Mouse (Mus musculus): ENCODE data around the gene Morc1. TPM values are rescaled to one million over a fixed set of nuclear protein-coding genes. Genes with fewer than 3 reads are reported as not detected.

Morc1 gene
- total and polyA plus RNA-seq, 2 experiments from 2014 or later: 0.11 TPM

DNA sequence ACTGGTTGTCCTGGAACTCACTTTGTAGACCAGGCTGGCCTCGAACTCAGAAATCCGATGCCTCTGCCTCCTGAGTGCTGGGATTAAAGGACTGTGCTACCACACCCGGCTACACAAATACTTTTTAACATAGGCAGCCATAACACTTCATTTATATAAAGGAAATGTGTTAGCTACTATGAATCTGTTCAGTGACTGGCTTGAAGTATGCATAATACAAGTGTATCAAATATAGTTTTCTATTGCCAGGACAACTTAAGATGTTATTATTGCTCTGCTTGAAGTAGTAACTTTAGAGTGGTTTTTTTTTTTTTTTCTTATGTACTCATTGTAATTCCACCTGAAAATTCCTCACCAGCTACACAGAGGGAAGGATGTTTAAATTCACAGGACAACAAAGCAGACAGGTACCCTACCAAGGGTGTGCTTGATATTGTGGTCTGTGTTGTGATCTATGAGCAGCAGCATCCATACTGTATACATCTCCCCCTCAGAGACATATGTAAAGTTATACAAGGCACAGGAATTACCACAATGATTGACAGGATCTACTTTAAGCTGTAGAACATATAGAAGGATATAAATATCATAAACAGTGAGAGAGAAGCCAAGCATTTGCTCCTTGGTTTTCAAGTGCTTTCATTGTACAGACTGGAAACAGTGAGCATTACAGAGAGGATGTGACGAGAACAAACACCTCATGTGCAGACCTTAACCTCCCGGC is 85.9 kb downstream of the Morc1 start:
- no peaks in the 10 kb centered on the region for H3K9me3 ChIP-seq (ENCODE audit: low read length)
- ATAC-seq (ENCODE audit: low FRiP score) (no peak), DNase-seq (ENCODE audit: low spot score) (no peak)
- 84% methylated on average over 5 of the region's 5 CpGs for WGBS
- H3K4me2 ChIP-seq (ENCODE audit: low read depth, low read length, poor library complexity, severe bottlenecking): no peak overlapping the region
- H3K4me3 ChIP-seq (ENCODE audit: low read depth, low read length): no peak overlapping the region
- H3K4me1 ChIP-seq (ENCODE audit: insufficient read depth, low read length): no peaks in the 10 kb centered on the region
- no peak overlapping the region for H3K27ac ChIP-seq (ENCODE audit: low read depth, low read length)
- no peak overlapping the region for H3K9ac ChIP-seq (replicated peaks; ENCODE audit: low read length, poor library complexity, severe bottlenecking)
- H3K27me3 ChIP-seq (ENCODE audit: insufficient read depth, low read length): no peaks in the 10 kb centered on the region
- no peaks in the 10 kb centered on the region for H3K36me3 ChIP-seq (ENCODE audit: insufficient read depth, low read length)
- no peak for TF ChIP-seq CTCF (IDR thresholded peaks at IDR 0.05)

DNA sequence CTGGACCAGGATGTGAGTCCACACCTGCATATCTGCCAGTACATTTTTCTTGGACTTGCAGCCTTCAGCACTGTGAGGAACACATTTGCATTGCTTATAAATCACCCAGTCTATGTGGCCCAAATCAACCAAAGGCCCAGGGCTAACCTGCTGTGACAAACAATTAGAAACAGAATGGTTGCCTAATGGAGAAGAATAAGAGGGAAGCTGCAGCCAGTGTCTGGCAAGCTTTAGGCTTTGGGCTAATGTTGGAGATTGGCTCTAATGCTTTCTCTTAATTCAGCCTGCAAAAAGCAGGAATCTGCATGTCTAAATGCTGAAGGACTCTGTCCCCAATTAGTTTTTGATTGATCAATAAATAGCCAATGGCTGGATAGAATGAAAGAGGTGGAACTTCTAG is 88.5 kb downstream of the Morc1 start:
- TF ChIP-seq CTCF (IDR thresholded peaks at IDR 0.05): no peak
- Histone ChIP-seq H3K9ac (replicated peaks; ENCODE audit: low read length, poor library complexity, severe bottlenecking) (no peak overlapping the region), H3K4me1 (ENCODE audit: insufficient read depth, low read length) (no peaks in the 10 kb centered on the region), H3K9me3 (ENCODE audit: low read length) (no peaks in the 10 kb centered on the region), H3K36me3 (ENCODE audit: insufficient read depth, low read length) (no peaks in the 10 kb centered on the region), H3K4me2 (ENCODE audit: low read depth, low read length, poor library complexity, severe bottlenecking) (no peak overlapping the region), H3K4me3 (ENCODE audit: low read depth, low read length) (no peak overlapping the region), H3K27ac (ENCODE audit: low read depth, low read length) (no peak overlapping the region), H3K27me3 (ENCODE audit: insufficient read depth, low read length) (no peaks in the 10 kb centered on the region)
- ATAC-seq (ENCODE audit: low FRiP score) (no peak), DNase-seq (ENCODE audit: low spot score) (no peak)

DNA sequence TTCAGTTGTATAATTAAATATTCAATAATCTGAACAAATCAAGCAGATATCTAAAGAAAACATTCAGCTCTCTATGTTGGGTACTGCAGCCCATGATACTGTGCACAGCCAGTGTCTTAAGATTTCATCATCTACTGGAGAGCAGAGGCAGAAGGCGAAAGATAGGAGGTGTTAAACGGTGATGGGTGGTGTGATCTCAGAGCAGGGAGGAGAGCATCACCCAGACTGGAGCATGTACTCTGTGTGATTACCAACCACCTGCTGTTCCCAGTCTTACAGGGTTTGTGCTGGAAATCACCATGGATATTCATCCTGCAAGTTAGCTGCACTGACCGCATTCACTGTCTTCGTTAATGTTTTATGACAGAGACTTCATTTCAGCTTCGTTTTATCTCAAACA is 106.1 kb downstream of the Morc1 start:
- ATAC-seq (ENCODE audit: low FRiP score): no peak; the same call in 1 of the 2 replicates
- 83% methylated on average over 5 of the region's 5 CpGs for WGBS
- no peak for TF ChIP-seq CTCF (IDR thresholded peaks at IDR 0.05)

DNA sequence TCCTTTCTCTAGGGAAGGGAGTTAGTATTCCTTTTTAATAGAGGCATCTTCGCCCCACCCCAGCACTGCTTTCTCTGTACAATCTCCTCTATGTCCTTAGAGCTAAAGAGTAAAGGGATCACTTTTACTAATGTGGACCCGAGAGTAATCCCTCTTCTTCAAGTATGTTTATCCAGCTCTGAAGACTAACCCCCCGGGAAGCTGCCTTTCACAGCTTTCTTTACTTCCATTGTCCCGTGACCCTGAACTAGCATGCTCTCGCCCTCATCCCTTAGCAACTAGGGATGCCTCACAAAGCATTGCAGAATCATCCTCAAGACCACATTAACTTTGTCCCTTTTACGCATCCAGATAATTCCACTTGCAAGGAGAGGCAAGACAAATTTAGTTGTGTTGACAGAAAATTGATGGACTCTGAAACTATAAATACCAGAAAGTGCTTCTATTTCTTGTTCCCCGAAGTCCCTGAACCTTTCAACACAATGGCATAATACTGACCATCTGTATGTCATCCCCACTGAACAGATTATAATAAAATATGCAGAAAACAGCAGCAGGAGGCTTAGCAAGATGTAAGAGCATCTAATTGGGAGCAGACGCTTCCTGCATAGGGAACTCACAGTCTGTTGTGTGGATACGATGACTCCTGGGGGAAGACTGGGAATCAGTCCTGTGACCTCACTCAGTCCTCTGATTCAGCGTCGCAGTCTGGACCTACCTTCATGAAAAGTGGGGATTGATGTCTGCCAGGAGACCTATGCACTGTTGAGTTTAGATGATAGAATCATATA is 131.4 kb downstream of the Morc1 start:
- Histone ChIP-seq H3K36me3 (ENCODE audit: insufficient read depth, low read length) (no peaks in the 10 kb centered on the region), H3K9ac (replicated peaks; ENCODE audit: low read length, poor library complexity, severe bottlenecking) (no peak overlapping the region), H3K27ac (ENCODE audit: low read depth, low read length) (no peak overlapping the region), H3K9me3 (ENCODE audit: low read length) (no peaks in the 10 kb centered on the region), H3K4me1 (ENCODE audit: insufficient read depth, low read length) (no peaks in the 10 kb centered on the region), H3K27me3 (ENCODE audit: insufficient read depth, low read length) (no peaks in the 10 kb centered on the region), H3K4me3 (ENCODE audit: low read depth, low read length) (no peak overlapping the region), H3K4me2 (ENCODE audit: low read depth, low read length, poor library complexity, severe bottlenecking) (no peak overlapping the region)
- WGBS: 16% methylated on average over 11 of the region's 11 CpGs
- no peak for TF ChIP-seq CTCF (IDR thresholded peaks at IDR 0.05)
- ATAC-seq (ENCODE audit: low FRiP score): no peak
- peak; percentile 52 for DNase-seq (ENCODE audit: low spot score)

More for the DNA sequence above, 106.1 kb downstream of the Morc1 start:
- no peak for DNase-seq (ENCODE audit: low spot score)
- Histone ChIP-seq H3K4me1 (ENCODE audit: insufficient read depth, low read length) (no peaks in the 10 kb centered on the region), H3K27me3 (ENCODE audit: insufficient read depth, low read length) (no peaks in the 10 kb centered on the region), H3K9me3 (ENCODE audit: low read length) (no peaks in the 10 kb centered on the region), H3K9ac (replicated peaks; ENCODE audit: low read length, poor library complexity, severe bottlenecking) (no peak overlapping the region), H3K4me2 (ENCODE audit: low read depth, low read length, poor library complexity, severe bottlenecking) (no peak overlapping the region), H3K4me3 (ENCODE audit: low read depth, low read length) (no peak overlapping the region), H3K27ac (ENCODE audit: low read depth, low read length) (no peak overlapping the region), H3K36me3 (ENCODE audit: insufficient read depth, low read length) (no peaks in the 10 kb centered on the region)

DNA sequence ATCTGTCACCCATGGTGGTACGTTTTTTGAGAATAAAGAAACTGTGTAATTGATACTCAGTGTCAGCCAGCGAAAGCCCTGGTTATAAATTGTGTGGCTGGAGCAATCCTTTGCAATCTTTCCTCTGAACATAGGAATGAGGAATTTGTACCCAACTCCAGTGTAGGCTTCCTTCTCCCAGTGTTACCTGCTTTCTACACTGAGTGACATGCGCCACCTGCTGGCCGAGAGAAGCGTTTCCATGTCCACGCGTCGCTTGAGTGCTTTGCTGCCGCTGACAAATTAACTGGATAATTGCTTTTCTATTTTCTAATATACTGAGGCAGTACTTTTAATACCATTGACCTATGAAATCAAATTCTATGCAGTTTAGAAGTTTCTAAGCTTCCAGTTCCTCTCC is 139.3 kb downstream of the Morc1 start:
- peak; percentile 78 for ATAC-seq (ENCODE audit: low FRiP score)
- Histone ChIP-seq H3K4me2 (ENCODE audit: low read depth, low read length, poor library complexity, severe bottlenecking) (no peak overlapping the region), H3K27me3 (ENCODE audit: insufficient read depth, low read length) (no peaks in the 10 kb centered on the region), H3K9ac (replicated peaks; ENCODE audit: low read length, poor library complexity, severe bottlenecking) (no peak overlapping the region), H3K27ac (ENCODE audit: low read depth, low read length) (no peak overlapping the region), H3K9me3 (ENCODE audit: low read length) (no peaks in the 10 kb centered on the region), H3K4me3 (ENCODE audit: low read depth, low read length) (no peak overlapping the region), H3K36me3 (ENCODE audit: insufficient read depth, low read length) (no peaks in the 10 kb centered on the region), H3K4me1 (ENCODE audit: insufficient read depth, low read length) (no peaks in the 10 kb centered on the region)
- TF ChIP-seq CTCF (IDR thresholded peaks at IDR 0.05): peak; percentile 94
- peak; percentile 86 for DNase-seq (ENCODE audit: low spot score)
- 16% methylated on average over 9 of the region's 9 CpGs for WGBS

DNA sequence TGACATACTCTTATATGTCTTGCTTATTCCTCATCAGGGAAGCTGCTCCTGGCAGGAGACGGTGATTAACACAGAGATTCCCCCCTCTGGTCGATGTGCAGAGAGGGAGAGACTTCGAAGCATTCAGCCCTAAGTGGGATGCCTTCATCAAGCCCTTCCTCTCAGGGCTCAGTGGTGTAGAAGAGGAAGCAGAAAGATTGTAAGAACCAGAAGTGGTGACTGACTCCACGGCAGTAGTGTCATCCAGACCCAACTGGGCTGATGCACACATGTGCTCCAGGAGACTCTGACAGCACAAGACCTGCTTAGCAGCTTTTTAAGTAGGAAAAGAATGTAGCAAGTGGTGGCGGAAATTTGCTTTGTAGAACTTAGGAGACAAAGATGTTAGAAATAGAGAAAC is 143.0 kb downstream of the Morc1 start:
- H3K4me3 ChIP-seq (ENCODE audit: low read depth, low read length): no peak overlapping the region
- H3K27me3 ChIP-seq (ENCODE audit: insufficient read depth, low read length): no peaks in the 10 kb centered on the region
- H3K27ac ChIP-seq (ENCODE audit: low read depth, low read length): no peak overlapping the region
- H3K9ac ChIP-seq (replicated peaks; ENCODE audit: low read length, poor library complexity, severe bottlenecking): no peak overlapping the region
- ATAC-seq (ENCODE audit: low FRiP score) (no peak), DNase-seq (ENCODE audit: low spot score) (no peak)
- H3K4me2 ChIP-seq (ENCODE audit: low read depth, low read length, poor library complexity, severe bottlenecking): no peak overlapping the region
- H3K9me3 ChIP-seq (ENCODE audit: low read length): no peaks in the 10 kb centered on the region
- H3K4me1 ChIP-seq (ENCODE audit: insufficient read depth, low read length): no peaks in the 10 kb centered on the region
- TF ChIP-seq CTCF (IDR thresholded peaks at IDR 0.05): no peak
- 87% methylated on average over 5 of the region's 5 CpGs for WGBS
- no peaks in the 10 kb centered on the region for H3K36me3 ChIP-seq (ENCODE audit: insufficient read depth, low read length)
